Mouse (Mus musculus) natural killer cell, adult 2 months (primary cell): ENCODE results near the gene Sept7.
"Not testable (repeated sequence)": the region's sequence is repeated elsewhere in the genome, so short reads cannot be mapped to it uniquely, and the experiment has no call there.

Experiments
- DNase-seq, 2 experiments: peaks; one replicate each; pipeline ENCODE4 v3.0.0; 2022; ENCODE audit warnings: low spot score in 2 of 2

The Sept7 gene

GRCm38 (mm10) chr9:25260411-25260810 lies 8.2 kb downstream of the Sept7 start:
- no peak for DNase-seq

- no peak for DNase-seq
Measured at GRCm38 (mm10) chr9:25260979-25261378, 8.7 kb downstream of the Sept7 start.

- no peak for DNase-seq
Measured at GRCm38 (mm10) chr9:25262087-25262486, 9.8 kb downstream of the Sept7 start.

GRCm38 (mm10) chr9:25265795-25266194 lies 13.6 kb downstream of the Sept7 start:
- DNase-seq = no peak

- DNase-seq = no peak
Measured at GRCm38 (mm10) chr9:25267133-25267532, 14.9 kb downstream of the Sept7 start.

- no peak for DNase-seq
Measured at GRCm38 (mm10) chr9:25267574-25267973, 15.3 kb downstream of the Sept7 start.

- no peak for DNase-seq
Measured at GRCm38 (mm10) chr9:25271902-25272301, 19.7 kb downstream of the Sept7 start.

GRCm38 (mm10) chr9:25289796-25290195 lies 37.6 kb downstream of the Sept7 start:
- DNase-seq = no peak

GRCm38 (mm10) chr9:25309505-25310182 lies 57.4 kb downstream of the Sept7 start:
- peak; percentile 31 to 36 for DNase-seq

GRCm38 (mm10) chr9:25314304-25314703 lies 62.1 kb downstream of the Sept7 start:
- no peak for DNase-seq

GRCm38 (mm10) chr9:25317827-25318505 lies 65.7 kb downstream of the Sept7 start:
- no peak for DNase-seq

GRCm38 (mm10) chr9:25319676-25320075 lies 67.4 kb downstream of the Sept7 start:
- not testable (repeated sequence) for DNase-seq

- no peak for DNase-seq
Measured at GRCm38 (mm10) chr9:25327727-25328370, 75.6 kb downstream of the Sept7 start.

- no peak for DNase-seq
Measured at GRCm38 (mm10) chr9:25328946-25329723, 76.9 kb downstream of the Sept7 start.

GRCm38 (mm10) chr9:25337436-25338198 lies 85.4 kb downstream of the Sept7 start:
- no peak for DNase-seq

- DNase-seq = no peak
Measured at GRCm38 (mm10) chr9:25340412-25340811, 88.2 kb downstream of the Sept7 start.

GRCm38 (mm10) chr9:25353775-25354174 lies 101.5 kb downstream of the Sept7 start:
- no peak for DNase-seq

- DNase-seq = no peak
Measured at GRCm38 (mm10) chr9:25355806-25356205, 103.6 kb downstream of the Sept7 start.

GRCm38 (mm10) chr9:25357589-25357988 lies 105.3 kb downstream of the Sept7 start:
- DNase-seq = no peak

- DNase-seq = no peak
Measured at GRCm38 (mm10) chr9:25358018-25358417, 105.8 kb downstream of the Sept7 start.
